Comparison of ENCODE assay signal across 16 mouse cellular contexts in genomic region chr3:136454967-136455366, GRCm38 (mm10).
"Had no signal": no experiment of that assay in that cellular context is flagged by ENCODE, and none has a peak within 500 bp of the region (broad histone marks: within the 10 kb centered on the region; RNA-seq: fewer than 3 reads in every experiment).

No protein-coding gene starts in this region.

- H3K9ac ChIP-seq: limb, embryonic 13.5 days; liver, embryonic 13.5 days; lung, embryonic 14.5 days; neural tube, embryonic 13.5 days; stomach, embryonic 15.5 days had no signal

- H3K27ac ChIP-seq: limb, embryonic 13.5 days; liver, embryonic 13.5 days; neural tube, embryonic 13.5 days; stomach, embryonic 15.5 days had no signal

- H3K4me1 ChIP-seq: limb, embryonic 13.5 days; liver, embryonic 13.5 days; neural tube, embryonic 13.5 days; stomach, embryonic 15.5 days had no signal

- H3K4me2 ChIP-seq: limb, embryonic 13.5 days; liver, embryonic 13.5 days; lung, embryonic 14.5 days; midbrain, embryonic 11.5 days; neural tube, embryonic 13.5 days; stomach, embryonic 15.5 days had no signal

- H3K9me3 ChIP-seq: limb, embryonic 13.5 days; liver, embryonic 13.5 days; neural tube, embryonic 13.5 days; stomach, embryonic 15.5 days had no signal

- H3K27me3 ChIP-seq: limb, embryonic 13.5 days; liver, embryonic 13.5 days; neural tube, embryonic 13.5 days; stomach, embryonic 15.5 days had no signal

- DNase-seq: kidney, adult 18-20 months; kidney, adult 9 months; kidney, postnatal 14 days; kidney, postnatal 4 days; left cerebral cortex, postnatal 4 days; liver, embryonic 13.5 days; lung, embryonic 14.5 days; lung, postnatal 14 days; retina, postnatal 1 day; right cerebral cortex, postnatal 25 days; spleen, adult 18-20 months; thymus, postnatal 25 days had no signal

- H3K4me3 ChIP-seq: limb, embryonic 13.5 days; liver, embryonic 13.5 days; neural tube, embryonic 13.5 days; stomach, embryonic 15.5 days had no signal

- H3K36me3 ChIP-seq: limb, embryonic 13.5 days; liver, embryonic 13.5 days; neural tube, embryonic 13.5 days; stomach, embryonic 15.5 days had no signal
